Mouse (Mus musculus) kidney, adult 2 months (tissue): ENCODE results near the gene Senp3.

Experiments used
- CTCF ChIP-seq: fragments of 200-500 bp; conservative IDR thresholded peaks from 2 replicates; pipeline ENCODE4 v1.5.1; 2011; ENCODE audit warnings: low read depth, mild to moderate bottlenecking, control low read depth, low read length, moderate library complexity, mixed read lengths; ENCODE audit not compliant: insufficient read depth, insufficient read length
- POLR2A ChIP-seq: fragments of 200-500 bp; IDR thresholded peaks from one replicate; pipeline ENCODE4 v1.6.1; 2011; ENCODE audit warnings: low read depth, low read length, control low read depth

DNA sequence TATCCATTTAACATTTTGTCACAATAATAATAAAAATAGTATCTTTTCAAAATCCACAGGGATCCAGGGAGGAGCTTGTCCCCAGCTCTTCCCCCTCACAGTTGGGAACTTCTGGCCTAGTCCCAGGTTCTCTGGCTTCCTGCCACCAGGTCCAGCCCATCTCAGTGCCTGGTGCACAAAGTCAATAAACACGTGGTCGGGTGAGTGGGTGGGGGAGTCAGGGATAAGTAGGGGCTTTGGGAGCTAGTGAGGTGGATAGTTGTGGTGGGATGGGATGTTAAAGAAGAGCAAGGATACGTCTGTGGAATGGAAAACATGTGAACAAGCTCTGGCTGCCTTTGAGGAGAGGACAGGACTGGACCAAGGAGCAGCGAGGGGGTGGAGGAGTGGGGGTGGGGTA lies 4.5 kb upstream of the Senp3 start:
- no peak for TF ChIP-seq POLR2A
- no peak for TF ChIP-seq CTCF
